Mouse (Mus musculus): ENCODE measurements at regions not wholly inside any gene's neighbourhood (a gene's known extent, or its start where the extent isn't known, plus 50 kb on each side); places are given as distances from the start of the nearest gene placed in this dataset.

DNA sequence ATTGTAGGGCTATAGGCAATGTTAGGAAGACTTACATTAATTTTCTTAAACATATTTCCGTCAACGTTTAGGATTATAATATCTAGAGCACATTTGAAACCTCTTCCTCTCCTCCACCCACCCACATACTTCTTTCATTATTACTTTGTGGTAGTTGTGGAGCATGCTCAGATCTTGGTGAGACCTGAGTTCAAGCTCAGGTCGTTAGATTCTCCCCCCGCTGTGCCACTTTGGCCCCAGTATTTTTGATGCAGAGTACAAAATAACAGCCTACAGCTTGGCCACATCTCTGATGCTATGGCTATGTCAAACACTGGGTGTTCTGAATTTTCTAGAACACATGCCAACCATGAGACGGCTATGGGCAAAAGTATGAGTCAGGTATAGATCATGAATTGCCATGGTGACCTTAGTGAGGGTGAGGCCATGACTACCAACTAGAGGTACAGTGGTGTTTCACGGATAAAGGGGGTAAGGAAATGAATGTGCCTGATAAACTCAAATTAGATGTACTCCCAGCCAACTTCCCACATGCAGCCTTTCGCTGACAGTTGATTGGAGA, 68.5 kb upstream of the H2afz start:
- DNase-seq = no peak

DNA sequence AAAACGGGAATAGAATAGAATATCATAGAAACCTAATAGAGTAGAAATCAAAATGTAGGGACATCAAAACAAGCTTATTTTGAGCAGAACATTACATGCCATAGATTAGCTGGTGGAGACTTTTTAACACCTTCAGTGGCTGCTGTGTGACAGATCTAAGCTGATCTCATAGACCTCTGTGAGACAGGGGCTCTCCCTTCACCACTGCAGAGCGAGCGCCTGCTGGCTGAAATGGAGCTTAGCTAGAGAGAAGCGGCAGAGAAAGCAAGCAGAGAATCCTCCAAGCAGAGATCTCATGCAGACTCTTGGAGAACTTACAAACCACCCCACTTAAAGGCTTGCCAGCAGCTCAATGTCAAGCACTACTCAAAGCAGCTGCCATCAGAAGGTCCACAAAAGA, 65.5 kb upstream of the H2afz start:
- DNase-seq = no peak

DNA sequence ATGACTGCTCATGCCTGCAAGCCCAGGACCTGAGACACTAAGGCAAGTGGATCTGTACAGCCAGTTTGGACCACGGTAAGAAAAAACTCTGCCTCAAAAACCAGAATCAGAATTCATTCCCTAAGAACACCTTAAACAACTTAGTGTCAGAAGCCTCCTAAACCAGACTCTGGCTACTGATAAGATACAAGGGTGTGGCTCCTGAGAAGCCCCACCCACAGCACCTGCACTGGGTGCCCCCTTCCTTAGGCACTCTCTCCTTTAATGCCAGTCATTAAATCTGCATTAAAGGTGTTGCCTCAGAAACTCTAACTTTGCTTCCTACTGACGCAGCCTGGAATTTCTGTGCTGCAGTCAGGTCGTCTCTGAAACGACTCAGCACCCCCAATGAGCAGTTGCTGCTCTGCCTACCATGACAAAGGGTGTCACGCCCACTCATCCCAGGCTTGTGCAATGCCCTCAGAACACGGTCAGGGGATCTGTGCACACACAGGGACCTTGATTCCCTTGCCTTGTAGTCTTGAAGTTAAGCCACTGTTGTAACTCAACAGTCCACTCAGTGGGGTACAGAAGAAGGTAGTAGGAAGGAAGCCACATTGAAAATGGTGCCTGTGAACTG, 62.8 kb upstream of the H2afz start:
- no peak for DNase-seq

DNA sequence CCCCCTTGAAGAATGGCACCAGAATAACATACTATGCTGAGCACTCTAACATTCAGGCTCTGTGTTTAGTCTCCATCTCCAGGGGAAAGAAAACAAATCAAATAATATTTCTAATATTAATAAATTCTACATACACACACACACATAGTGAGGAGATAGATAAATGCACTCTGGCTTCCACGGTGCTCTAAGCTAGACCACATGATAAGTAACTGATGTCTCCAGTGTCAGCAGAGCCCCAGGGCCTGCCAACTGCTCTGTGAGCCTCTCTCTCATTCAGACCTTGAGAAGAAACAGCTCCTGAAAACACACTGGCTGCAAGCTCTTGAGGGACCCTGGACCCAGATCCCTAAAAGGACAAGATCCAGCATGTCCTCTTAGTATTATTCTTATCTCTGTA, 56.9 kb upstream of the H2afz start:
- no peak for DNase-seq

DNA sequence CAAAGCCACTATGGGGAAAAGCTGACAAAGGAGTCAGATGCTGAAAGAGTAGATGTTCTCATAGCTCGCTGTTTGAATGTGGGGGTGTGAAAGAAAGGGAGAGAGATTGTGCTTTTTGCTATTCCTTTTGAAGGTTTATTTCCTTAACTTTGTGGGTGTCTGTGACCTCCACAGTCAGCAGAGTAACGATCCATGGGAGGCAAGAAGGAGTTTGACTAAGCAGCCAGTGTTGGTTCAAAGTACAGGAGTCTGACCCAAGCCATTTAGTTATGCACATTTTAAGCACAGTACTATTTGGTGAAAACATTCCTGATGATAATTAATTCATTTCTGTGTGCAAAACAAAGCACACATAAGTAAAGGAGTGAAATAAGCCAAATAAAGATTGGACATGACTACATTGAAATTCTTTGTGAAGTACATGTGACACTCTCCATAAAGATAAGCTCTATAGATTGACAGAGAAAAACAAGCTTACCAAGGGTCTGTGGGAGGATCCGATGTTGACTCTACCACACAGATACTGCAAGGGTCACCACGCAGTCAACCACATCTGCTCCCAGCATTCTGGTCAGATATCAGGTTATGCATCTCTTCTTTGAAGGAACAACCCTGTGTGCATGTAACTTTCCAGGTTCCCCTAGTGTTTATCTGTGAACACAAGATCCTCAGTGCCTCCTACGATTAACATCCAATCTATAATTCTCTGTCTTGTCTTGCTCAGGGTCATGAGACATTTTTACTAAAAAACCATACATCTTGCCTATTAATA, 56.2 kb upstream of the H2afz start:
- no peak for DNase-seq

DNA sequence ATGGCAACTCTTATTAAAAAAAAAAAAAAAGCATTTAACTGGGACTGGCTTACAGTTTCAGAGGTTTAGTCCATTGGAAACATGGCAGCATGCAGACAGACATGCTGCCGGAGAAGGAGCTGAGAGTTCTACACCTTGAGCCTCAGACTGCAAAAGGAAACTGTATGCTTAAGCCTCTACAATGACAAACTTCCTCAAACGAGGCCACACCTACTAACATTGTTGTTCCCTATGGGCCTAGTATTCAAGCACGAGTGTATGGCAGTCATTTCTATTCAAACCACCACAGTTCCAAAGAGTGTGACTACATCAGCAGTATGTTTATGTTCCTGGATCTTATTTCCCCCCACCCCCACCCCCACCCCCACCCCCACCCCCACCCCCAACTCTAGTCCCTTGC, 54.2 kb upstream of the H2afz start:
- no peak for DNase-seq

Small RNAs in the stretch of these regions (microRNA-seq; reads per million reads assigned to microRNA genes)
- 0 reads per million in 2 experiments for gene Mir6380
